Mouse (Mus musculus): ENCODE data around the gene Mark1. TPM values are rescaled to one million over a fixed set of nuclear protein-coding genes. Genes with fewer than 3 reads are reported as not detected.
A peak's percentile ranks its signal among the peaks of the same experiment; 100 is the strongest.

Gene Mark1
- total RNA-seq, 2 experiments from 2014 or later, result 45.1 to 46.6 TPM

DNA sequence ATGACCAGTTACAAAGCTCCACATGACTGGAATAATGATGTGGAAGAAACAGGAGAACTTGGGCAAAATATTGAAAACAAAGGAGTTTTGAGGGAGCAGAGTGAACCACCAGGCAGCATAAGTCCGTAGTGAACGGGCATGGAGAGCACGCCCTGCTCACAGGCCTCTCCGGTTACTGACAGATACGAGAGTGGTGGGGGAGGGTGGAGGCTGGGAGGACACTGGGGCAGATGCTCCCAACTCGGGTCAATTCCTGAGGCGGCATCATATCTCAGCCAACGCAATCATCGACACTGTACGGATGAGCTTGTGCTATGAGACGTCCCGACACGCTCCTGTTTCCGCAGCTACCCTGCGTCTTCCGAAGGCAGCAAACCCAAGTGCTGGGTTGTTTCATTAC is 102.0 kb downstream of the Mark1 start:
- no peak for DNase-seq (ENCODE audit: low spot score in 2 of 2)

DNA sequence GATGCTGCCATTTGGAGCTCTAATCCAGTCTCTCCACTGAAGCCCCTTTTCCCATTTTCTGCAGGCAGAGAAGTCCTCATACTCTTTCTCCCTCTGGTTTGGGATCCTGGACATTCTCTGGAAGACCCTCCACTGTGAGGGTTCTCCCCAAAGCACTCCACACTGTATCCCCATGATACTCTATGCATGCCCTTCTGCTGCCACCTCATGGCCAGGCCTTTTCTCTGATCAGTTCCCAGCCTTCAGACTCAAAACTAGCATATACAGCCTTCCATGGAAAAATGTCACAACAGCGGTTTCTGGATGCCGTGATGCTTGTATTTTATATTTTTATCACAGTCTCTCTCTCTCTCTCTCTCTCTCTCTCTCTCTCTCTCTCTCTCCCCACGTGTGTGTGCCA is 107.4 kb downstream of the Mark1 start:
- DNase-seq (ENCODE audit: low spot score in 2 of 2), result no peak

DNA sequence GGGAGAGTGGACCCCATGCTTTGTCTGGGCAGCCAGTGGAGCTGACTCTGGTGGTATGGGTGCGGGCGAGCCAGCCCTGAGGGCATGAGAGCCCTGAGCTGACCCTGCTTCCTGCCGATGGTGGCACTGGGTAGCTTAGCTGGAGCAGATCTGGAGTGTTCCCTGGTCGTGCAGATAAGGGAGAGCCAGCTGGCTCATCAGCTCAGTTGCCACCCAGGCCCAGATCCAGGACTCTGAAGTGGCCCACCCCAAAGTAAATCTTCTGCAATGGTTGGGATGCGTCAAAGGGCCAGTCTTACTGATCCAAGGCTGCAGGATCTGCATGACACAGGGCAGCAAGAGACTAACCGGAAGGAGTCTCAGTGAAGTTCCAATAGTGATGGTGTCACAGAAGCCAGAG is 109.9 kb downstream of the Mark1 start:
- no peak for DNase-seq (ENCODE audit: low spot score in 2 of 2)

DNA sequence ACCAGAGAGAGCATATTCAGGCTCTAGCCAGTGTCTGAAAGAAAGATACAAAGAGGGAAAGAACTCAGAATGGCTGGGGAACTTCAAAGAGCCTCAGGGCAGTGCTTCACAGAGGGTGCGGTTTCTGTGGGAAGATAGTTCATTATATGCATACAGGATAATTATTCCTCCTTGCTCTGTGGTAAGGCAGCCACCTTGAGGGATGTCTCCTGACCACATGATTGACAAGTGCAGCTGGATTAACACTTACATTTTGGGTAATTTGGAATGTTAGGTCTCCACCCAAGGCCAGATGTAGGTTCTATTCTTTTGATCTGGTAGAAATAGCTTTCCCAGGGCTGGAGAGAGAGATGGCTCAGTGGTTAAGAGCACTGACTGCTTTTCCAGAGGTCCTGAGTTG is 113.2 kb downstream of the Mark1 start:
- DNase-seq (ENCODE audit: low spot score in 2 of 2), result no peak

DNA sequence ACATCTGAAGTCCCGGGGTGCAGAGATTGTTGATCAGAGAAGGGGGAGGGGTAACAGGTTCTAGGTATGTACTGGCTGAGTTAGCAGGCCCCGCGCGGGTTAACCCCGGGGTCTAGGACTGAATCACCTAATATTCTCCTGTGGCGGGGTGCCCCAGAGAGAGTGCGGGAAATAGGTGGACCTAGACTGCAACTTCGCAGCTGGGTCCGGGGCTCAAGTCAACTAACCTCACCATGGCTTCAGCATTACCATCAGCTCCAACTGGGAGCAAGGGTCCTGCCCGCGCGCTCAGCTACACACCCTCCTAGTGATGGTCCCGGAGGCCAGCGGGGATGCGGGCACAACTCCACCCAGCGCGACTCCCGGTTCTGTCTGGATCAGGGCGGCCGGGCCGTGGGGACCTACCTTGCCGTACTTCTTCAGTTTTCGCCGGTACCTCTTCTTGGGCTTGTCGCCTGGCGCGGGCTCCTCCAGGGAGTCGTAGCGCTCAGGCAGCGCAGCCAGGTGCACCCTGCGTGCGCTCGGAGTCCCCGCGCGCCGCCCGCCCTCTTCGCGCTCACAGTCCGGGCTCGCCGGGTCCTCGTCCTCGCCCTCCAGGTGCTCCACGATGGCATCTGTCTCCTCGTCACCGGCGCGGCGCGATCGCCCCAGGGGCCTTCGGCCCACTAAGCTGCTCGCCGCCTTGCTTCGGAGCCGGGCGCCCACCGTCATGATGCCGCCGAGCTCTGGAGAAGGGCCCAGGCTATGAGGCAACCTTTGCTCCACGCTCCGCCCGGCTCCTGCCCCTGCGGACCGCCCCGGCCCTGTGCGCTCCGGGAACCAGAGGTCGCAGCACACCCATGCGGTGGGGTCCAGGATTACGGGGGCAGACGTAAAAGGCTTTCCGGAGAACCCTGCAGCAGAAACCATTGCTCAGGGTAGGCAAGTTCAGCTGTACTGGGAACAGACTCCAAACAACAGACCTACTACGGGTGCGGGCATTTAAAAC is 116.8 kb downstream of the Mark1 start, which contains the start of gene C130074G19Rik:
Gene C130074G19Rik, minus strand, starts transcription at position 938 of the 988 bp plus-strand sequence.
- DNase-seq (ENCODE audit: low spot score in 2 of 2), result no peak

DNA sequence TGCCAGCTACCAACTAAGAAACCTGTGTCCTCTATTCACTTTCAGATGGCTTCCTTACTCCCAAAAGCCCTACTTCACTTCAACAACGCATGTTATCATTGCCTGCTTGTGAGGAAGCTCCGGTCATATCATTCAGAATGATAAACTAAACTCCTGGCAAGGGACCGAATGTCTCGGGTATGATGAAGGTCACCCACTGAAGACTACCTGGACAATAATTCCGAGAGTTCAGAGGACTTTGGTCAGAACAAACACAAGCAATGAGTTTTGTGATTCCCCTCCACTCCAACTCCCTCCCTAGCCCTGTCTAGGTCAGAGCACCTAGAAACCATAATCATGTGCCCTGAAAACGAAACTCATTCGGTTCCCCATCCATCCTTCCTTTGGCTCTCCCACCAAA is 117.5 kb downstream of the Mark1 start:
- no peak for DNase-seq (ENCODE audit: low spot score in 2 of 2)

DNA sequence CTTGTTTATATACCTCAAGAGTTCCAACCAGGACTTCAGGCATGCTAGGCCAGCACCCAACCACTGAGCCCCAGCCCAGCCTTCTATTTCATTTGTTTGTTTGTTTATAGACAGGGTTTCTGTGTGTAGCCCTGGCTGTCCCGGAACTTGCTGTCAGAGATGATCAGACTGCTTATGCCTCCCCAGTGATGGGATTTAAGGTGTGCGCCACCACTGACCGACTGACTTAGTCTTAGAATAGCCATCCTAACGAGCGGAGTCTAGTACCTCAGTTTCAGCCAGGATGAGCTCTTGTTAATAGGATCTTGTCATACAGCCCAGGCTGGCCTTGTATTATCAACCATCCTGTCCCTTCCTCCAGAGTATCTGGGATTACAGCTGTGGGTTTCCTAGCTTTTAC is 118.2 kb downstream of the Mark1 start:
- no peak for DNase-seq (ENCODE audit: low spot score in 2 of 2)

DNA sequence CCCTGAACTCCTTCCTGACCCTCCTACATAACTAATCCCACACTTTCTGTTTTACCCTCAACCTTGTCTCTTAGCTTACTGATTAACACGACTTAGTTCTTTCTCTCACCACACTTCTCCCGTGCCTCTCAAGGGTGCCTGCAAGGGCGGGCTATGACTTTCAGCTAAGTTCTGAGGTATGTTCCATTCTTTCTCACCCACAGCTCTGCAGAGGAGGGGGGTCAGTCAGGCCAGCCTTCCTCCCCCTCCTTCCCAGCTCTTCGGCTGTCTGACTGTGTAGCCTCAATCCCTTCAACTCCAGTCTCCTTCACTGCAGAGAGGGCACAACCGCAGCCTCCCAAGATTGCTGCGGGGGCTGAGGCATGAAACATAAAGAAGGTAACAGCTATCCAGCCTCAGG is 120.5 kb downstream of the Mark1 start:
- DNase-seq (ENCODE audit: low spot score in 2 of 2), result no peak

DNA sequence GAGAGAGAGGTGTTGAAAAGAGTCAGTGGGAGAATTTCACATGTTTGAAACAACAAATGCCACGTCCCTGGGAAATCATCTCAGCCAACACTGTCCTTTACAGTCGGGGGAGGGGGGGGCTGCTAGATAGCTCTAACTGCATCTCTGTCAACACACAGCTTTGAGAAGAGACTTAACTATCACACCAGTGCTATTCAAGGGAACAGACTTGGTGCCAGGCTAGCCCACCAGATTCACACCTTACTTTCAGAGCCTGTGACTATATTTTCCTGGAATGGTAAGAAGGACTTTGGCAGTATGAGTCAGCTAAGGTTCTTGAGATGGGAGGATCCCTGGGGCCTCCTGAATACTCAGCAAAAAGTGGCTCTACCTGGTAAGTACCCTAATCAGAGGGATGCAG is 122.1 kb downstream of the Mark1 start:
- DNase-seq (ENCODE audit: low spot score in 2 of 2), result no peak

DNA sequence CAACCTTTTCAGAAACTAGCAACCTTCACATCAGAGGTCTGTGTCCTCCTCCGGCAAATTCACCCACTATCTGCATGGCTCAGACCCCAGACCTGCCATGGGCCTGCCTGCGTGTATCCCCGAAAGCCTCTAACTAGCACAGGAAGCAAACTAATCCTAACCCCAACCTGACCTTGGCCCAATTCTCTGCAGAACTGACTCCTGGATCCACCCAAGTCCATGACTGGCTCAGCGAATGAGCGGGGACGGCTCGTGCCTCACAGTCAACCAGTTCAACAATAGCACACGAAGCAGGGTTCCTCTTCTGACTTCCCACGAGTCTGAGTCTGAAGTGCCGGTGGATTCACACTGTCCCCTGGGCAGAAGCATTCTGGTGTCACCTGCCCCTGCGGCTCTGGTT is 125.5 kb downstream of the Mark1 start:
- no peak for DNase-seq (ENCODE audit: low spot score in 2 of 2)

DNA sequence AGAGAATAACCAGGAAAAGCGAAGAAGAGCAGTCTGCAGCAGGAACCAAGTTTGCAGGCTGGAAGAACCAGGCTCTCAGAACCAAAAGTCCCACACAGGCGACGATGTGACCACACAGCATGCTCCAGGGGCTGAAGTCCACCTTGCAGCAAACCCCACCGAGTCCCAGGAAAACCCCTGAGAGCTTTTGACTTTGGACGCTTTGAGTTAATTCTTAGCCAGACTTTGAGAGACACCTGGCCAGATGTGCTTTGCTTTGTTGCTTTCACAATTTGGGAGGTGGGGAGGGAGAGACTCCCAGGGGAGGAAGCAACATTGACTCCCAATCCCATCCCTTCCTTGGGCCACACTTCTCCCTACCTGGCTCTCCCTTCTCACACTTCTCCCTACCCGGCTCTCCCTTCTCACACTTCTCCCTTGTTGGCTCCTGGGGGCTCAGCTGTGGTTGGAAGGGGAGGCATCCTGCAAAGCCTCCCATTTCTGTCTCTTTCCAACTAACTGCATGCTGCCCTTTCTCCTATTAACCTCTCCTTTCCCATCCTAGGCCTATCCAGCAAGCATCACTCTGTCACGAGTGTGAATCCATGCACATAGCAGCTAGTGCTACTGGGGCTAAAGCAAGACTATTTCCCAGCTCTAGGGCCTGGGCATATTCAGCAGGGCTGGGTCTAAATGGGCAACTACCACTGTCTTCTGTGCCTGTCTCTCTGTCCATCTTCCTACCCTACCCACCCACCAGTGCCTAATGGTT is 127.1 kb downstream of the Mark1 start:
- no peak for DNase-seq (ENCODE audit: low spot score in 2 of 2)

DNA sequence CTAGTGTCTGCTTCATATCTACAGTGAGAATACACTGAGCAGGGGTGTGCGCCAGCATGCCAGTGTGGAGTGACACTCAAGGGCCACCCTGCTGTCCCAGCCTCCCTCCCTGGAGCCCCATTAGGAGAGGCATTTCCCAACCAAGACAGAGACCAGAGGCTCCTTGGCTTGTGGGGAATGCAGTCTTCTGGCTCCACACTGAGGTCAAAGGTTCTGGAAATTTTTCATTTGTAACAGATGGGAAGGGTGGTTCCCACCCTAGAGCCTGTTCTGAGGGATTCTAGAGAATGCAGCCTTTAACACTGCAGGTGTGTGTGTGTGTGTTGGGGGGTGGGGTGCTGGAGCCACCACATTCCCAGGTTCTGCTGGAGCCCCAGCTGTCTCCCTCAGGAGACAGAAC is 127.9 kb downstream of the Mark1 start:
- no peak for DNase-seq (ENCODE audit: low spot score in 2 of 2)

DNA sequence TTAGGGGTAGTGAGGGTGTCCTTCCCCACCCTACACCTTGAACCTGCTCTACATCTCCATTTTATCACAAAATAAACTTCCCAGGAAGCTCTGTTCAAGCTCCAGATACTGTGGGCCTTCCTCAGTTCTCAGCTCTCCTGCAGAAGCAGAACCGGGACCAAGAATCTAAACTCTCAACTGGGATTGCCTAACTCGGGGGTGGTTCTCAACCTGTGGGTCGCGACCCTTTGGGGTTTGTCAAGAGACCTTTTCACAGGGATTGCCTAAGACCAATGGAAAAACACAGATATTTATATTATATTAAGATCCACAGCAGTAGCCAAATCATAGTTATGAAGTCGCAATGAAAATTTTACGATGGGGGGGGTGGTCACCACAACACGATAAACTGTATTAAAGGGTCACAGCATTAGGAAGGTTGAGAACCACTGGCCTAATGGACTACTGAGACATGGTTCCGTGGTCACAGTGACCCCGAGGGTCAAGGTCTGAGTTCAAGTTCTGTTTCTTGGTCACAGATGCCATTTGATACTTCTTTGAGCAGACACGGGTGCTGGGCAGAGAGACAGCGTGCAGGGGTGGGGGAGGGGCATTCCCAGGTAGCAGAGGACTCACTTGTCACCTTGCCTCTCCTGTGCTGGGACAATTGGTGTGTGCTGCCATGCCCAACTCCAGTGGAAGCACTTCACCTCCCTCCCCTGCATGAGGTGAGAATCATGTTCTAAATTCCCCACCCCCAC is 128.6 kb downstream of the Mark1 start:
- no peak for DNase-seq (ENCODE audit: low spot score in 2 of 2)

DNA sequence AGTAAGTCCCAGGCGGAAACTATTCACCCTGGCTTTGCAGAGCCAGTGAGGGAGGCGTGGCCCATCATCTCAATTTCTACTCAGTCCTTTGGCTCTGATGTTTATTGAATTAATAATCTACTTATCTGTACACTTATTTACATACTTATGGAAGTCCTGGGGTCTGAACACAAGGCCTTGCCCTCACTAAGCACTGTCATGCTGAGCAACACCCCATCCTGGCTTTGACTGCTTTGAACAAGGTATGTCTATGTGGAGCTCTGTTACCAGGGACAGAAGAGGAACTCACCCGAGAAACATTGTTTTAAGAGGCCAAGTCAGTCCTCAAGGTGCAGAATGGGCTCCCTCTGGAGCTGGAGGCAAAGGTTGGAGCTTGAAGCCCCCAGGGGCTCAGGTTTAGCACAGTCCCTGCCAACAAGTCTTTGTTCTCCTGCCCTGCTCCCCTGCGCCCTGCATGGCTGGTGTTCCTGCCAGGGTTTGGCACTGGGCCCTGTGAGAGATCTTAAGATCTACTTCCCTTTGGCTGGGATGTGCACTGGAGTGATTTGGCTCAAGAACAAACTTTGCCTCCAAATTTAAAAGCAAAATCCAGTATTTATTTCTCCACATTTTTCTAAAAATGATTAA is 129.3 kb downstream of the Mark1 start:
- no peak for DNase-seq (ENCODE audit: low spot score in 2 of 2)

DNA sequence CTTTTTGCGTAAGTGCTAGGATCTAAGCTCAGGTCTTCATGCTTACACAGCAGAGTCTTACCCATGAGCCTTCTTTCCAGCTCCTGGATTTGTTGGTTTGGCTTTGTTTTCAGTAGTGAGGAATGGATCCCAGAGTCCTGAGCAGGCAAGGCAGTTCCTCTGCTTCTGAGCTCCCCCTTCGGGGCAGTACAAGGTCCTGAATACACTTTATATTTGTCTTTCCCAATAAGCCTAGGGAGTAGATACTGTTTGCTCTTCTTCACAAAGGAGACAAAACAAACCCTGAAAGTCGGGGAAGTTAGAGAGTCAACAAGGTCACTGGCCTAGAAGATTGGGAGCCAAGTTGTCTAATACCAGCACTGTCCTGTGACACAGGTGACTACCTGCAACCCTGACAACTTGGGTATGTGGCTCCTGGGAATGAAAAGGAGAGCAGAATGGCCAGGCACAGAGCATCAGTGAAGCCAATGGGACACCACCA is 131.7 kb downstream of the Mark1 start:
- DNase-seq (ENCODE audit: low spot score in 2 of 2), result no peak

DNA sequence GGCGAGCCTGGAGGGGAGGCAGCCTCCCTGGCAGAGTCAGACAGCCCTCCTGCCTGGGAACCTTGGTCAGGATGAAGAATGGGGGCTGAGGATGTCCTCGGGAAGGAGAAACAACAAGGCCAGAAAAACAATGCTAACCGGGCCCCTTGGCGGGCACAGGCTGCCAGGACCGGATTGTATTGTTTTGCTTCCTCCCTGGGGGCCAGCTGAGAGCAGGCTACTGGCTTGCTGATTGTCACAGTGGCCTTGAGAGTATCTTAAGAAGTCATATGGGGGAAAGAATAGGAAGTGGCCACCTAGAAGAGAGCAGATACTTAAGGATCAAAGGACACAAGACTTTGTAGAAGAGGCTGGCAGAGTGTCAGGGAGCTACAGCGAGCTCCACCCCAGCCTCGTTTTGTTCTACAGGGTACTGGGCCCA is 135.0 kb downstream of the Mark1 start:
- DNase-seq (ENCODE audit: low spot score in 2 of 2), result no peak

DNA sequence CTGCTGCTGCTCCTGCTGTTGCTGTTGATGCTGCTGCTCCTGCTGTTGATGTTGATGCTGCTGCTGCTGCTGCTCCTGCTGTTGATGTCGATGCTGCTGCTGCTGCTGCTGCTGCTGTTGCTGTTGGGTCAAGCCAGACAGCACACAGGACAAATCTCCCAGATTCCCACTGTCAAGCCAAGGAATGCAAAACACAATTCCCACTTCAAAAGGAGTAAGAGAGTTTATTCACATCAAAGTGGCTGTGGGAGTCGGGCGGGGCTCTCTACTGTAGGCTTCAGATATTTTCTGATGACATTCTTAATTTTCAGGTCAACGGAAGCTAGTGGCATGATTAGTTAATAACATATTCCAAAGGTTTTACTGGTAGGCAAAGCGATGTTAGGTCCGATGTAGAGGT is 136.7 kb downstream of the Mark1 start:
- no peak for DNase-seq (ENCODE audit: low spot score in 2 of 2)

DNA sequence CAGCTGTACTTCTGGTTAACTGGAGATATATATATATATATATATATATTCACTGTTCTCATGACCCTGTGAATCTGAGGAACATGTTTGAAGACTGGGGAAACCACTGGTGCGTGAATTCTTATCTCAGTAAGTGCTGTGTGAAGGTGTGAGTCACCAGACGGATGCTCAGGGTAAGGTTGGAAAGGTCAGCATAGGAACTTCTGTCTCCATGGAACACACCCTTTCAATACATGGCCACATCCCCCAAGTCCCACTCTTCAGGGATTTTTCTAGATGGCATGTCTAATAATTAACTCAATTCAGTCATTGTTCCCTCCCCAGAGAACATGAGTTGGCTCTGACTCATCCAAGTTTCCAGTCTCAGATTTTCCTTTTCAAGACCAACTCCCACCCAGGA is 137.8 kb downstream of the Mark1 start:
- DNase-seq (ENCODE audit: low spot score in 2 of 2), result no peak

DNA sequence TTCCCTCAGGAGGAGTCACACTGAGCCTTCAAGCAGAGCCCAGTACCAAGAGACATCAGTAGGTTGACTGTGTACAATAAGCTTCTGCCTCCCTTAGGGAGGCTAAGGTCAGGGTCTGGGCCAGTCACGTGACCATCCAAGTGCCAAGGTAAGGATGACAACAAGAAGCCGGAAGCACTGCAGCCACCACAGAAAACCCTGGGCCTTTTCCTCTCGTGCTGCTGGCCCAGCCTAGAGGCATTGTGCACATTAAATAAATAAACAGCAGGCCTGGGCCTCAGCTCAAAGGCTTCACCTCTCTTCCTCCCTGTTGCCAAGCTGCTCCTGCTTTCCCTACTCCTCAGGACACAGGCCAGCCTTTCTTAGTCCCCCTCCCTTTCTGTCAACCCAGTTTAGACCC is 139.1 kb downstream of the Mark1 start:
- no peak for DNase-seq (ENCODE audit: low spot score in 2 of 2)

DNA sequence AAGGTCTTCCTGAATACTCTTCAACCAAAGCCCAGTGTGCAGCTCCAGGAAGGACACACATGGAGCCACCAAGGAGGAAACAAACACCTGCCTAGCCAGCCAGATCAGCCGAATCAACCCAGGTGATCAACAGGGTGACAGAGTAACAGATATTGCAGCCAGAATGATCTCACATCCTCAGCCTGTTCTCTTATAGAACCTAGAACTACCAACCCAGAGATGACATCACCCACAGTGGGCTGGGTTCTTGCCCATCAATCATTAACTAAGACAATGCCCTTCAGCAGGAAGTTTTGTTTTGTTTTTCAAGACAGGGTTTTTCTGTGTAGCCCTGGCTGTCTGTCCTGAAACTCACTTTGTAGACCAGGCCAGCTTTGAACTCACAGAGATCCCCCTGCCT is 141.1 kb downstream of the Mark1 start:
- DNase-seq (ENCODE audit: low spot score in 2 of 2), result no peak

DNA sequence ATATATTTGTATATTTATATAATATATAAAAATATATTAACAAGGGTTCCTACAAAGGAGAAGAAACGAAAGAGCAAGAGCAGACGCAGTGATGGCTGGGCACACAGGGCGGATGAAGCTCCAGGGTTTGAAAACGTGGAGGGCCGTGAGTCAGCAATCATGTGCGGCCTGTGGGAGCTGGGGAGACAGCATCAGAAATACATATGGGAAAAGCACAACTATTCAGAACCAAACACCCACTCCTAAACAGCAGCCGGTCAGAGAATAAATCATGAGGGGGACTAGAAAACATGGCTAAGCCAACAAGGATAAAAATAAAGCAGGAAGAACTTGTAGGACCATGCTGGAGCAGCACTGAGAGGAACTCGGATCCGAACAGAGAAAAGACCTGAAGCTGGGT is 142.2 kb downstream of the Mark1 start:
- peak in 1 of 2 experiments; percentile 15 for DNase-seq (ENCODE audit: low spot score in 2 of 2)
